11 mouse cellular contexts compared by ENCODE assay signal in the genomic region with DNA sequence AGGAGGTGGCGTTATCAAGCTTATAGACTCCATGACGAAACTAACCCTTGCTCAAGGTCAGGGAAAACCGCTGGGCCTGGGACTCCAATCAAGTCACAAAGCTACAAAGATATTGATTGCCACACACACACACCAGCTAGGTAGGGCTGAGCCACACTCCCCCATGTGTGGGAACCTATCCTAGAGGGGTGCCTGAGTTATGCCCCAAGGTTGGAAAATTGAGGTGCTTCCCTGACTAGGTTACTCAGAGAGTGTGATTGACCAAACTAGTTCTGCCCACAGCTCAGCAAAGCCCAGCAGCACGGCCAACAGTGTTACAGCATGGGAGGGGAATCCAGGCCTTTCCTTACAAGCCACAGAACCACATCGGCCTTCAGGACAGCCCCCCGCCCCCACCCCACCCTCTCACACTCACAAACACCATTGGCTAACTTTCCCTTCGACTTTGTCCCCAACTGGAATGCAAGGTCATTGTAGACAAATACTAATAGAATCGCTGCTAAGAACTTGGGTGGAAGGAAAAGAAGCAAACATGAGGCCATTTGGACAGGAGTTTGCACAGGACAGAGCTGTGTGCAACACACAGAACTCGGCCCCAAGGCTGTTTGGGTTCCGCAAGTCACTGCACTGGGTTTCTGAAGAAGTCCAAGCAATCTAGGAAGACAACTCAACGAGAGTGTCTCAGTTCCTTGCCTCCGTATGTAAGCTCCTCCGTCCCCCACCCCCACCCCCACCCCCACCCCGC. TPM values are rescaled to one million over a fixed set of nuclear protein-coding genes. Genes with fewer than 3 reads are reported as not detected.
A peak's percentile ranks its signal among the peaks of the same experiment; 100 is the strongest.
DNase-seq lines count a peak whose midpoint lies in the region; ATAC-seq and TF ChIP-seq lines count a peak whose summit lies in the region.
"Had no signal": no experiment of that assay in that cellular context is flagged by ENCODE, and none has a peak within 500 bp of the region (broad histone marks: within the 10 kb centered on the region; RNA-seq: fewer than 3 reads in every experiment).

No protein-coding gene starts in this region.

- H3K27me3 ChIP-seq in kidney, adult 2 months (replicated peaks; ENCODE audit: control insufficient read depth, insufficient read depth, low read length): no peaks in the 10 kb centered on the region
- peaks cover 13% of the 10 kb centered on the region for H3K27me3 ChIP-seq in intestine, embryonic 14.5 days (replicated peaks; ENCODE audit: control insufficient read depth, insufficient read depth, low read length)
- H3K27me3 ChIP-seq in stomach, embryonic 14.5 days (ENCODE audit: control insufficient read depth, insufficient read depth, low read length): no peaks in the 10 kb centered on the region

- WGBS in kidney, adult 2 months: 47% methylated on average over 14 of the region's 14 CpGs
- WGBS in intestine, embryonic 14.5 days: 49% methylated on average over 14 of the region's 14 CpGs
- 57% methylated on average over 14 of the region's 14 CpGs for WGBS in stomach, embryonic 14.5 days

- TF ChIP-seq CTCF in kidney, adult 2 months (conservative IDR thresholded peaks at IDR 0.05; ENCODE audit: insufficient read depth, insufficient read length, low read depth, low read length): no peak
- TF ChIP-seq CTCF in left cerebral cortex, adult 2 months (IDR thresholded peaks at IDR 0.05): no peak

- H3K9ac ChIP-seq in intestine, embryonic 14.5 days (ENCODE audit: low read length): no peak overlapping the region
- H3K9ac ChIP-seq in stomach, embryonic 14.5 days (replicated peaks; ENCODE audit: low read depth, low read length): no peak overlapping the region
- H3K9ac ChIP-seq: heart, embryonic 12.5 days had no signal

- H3K36me3 ChIP-seq in kidney, adult 2 months (ENCODE audit: control insufficient read depth, insufficient read depth, low read length): no peaks in the 10 kb centered on the region
- H3K36me3 ChIP-seq in intestine, embryonic 14.5 days (ENCODE audit: control insufficient read depth, insufficient read depth, low read length): no peaks in the 10 kb centered on the region
- no peaks in the 10 kb centered on the region for H3K36me3 ChIP-seq in stomach, embryonic 14.5 days (ENCODE audit: control insufficient read depth, insufficient read depth, low read length)
- H3K36me3 ChIP-seq: G1E; heart, embryonic 12.5 days had no signal

- peak overlapping the region; percentile 93 for H3K27ac ChIP-seq in kidney, adult 2 months (ENCODE audit: insufficient read depth, low read depth, low read length)
- peak overlapping the region; percentile 18 for H3K27ac ChIP-seq in intestine, embryonic 14.5 days (ENCODE audit: low read depth)
- peak overlapping the region; percentile 85 for H3K27ac ChIP-seq in stomach, embryonic 14.5 days (ENCODE audit: low read length)
- H3K27ac ChIP-seq in left cerebral cortex, adult 2 months: no peak overlapping the region

- H3K4me1 ChIP-seq in kidney, adult 2 months (ENCODE audit: control insufficient read depth, insufficient read depth, low read length): 0 out of 2 replicates have a peak, but pooled peaks cover 2% of the 10 kb centered on the region
- H3K4me1 ChIP-seq in intestine, embryonic 14.5 days (replicated peaks; ENCODE audit: control insufficient read depth, insufficient read depth, low read length): peaks cover 9% of the 10 kb centered on the region
- peaks cover 15% of the 10 kb centered on the region for H3K4me1 ChIP-seq in stomach, embryonic 14.5 days (ENCODE audit: control insufficient read depth, insufficient read depth, low read length)

- no peak overlapping the region for H3K4me3 ChIP-seq in kidney, adult 2 months (ENCODE audit: insufficient read depth, low read depth, low read length)
- H3K4me3 ChIP-seq in intestine, embryonic 14.5 days (ENCODE audit: low read depth, low read length): no peak overlapping the region
- no peak overlapping the region for H3K4me3 ChIP-seq in stomach, embryonic 14.5 days (ENCODE audit: low read depth, low read length)
- no peak overlapping the region for H3K4me3 ChIP-seq in left cerebral cortex, adult 2 months
- H3K4me3 ChIP-seq: heart, embryonic 12.5 days had no signal

- intact Hi-C loops in left cerebral cortex, adult 2 months (cut with DNase I): no loop called here
- intact Hi-C loops in left cerebral cortex, postnatal 25 days (cut with DNase I): no loop called here

- no peaks in the 10 kb centered on the region for H3K9me3 ChIP-seq in intestine, embryonic 14.5 days (ENCODE audit: control insufficient read depth, low read length)
- H3K9me3 ChIP-seq in stomach, embryonic 14.5 days (ENCODE audit: control insufficient read depth, low read depth, low read length): no peaks in the 10 kb centered on the region
- H3K9me3 ChIP-seq: G1E; heart, embryonic 12.5 days had no signal

- ATAC-seq in intestine, embryonic 14.5 days (replicated peaks; ENCODE audit: low FRiP score, low TSS enrichment, low read depth): 0 out of 2 replicates have a peak, but pooled peaks have one; percentile 9
- ATAC-seq in stomach, embryonic 14.5 days (ENCODE audit: insufficient number of reproducible peaks, insufficient read depth, low FRiP score, low read depth): peak; percentile 40; the same call in 1 of the 2 replicates

- H3K4me2 ChIP-seq in intestine, embryonic 14.5 days (ENCODE audit: low read length): peak overlapping the region; percentile 18; the same call in 1 of the 2 replicates
- no peak overlapping the region for H3K4me2 ChIP-seq in stomach, embryonic 14.5 days (replicated peaks; ENCODE audit: low read depth, low read length)
- H3K4me2 ChIP-seq: heart, embryonic 12.5 days had no signal

- no peak for TF ChIP-seq POLR2A in kidney, adult 2 months (IDR thresholded peaks at IDR 0.05; ENCODE audit: low read depth, low read length)

- peak; percentile 64 for DNase-seq in kidney, adult 2 months
- DNase-seq in kidney, postnatal 10 days: no peak
- peak; percentile 56 for DNase-seq in intestine, embryonic 14.5 days (ENCODE audit: low spot score)
- peak; percentile 34 to 72 for DNase-seq in kidney, postnatal 25 days
- no peak for DNase-seq in left cerebral cortex, adult 2 months (ENCODE audit: extremely low spot score in 1 of 2, low spot score in 2 of 2)
- DNase-seq in left cerebral cortex, postnatal 25 days (ENCODE audit: low spot score in 2 of 2): no peak
- DNase-seq: cerebellum, adult 11 months; thymus, postnatal 25 days had no signal

RNA-seq across cellular contexts. Expression of a gene that starts 4.7 kb away (rescaled TPM):
- 14.0 and 18.1 TPM in 2 replicates for polyA plus RNA-seq in kidney, adult 2 months (2012; rRNA removed)
- polyA plus RNA-seq in intestine, embryonic 14.5 days (2014; fragmentation: Nextera tagmentation; extraction: Ambion mirVana): 1.4 and 1.6 TPM in 2 replicates
- 1.3 and 1.5 TPM in 2 replicates for polyA plus RNA-seq in stomach, embryonic 14.5 days (2014; fragmentation: Nextera tagmentation; extraction: Ambion mirVana)
- 10 to 100 TPM; 11.4 to 13.5 TPM for total RNA-seq in left cerebral cortex, adult 2 months (2021)
- total RNA-seq in left cerebral cortex, postnatal 25 days (2021): 10 to 100 TPM in 1 of 2 experiments, 1 to 10 TPM in 1; 9.5 to 10.8 TPM
- polyA plus RNA-seq: G1E had no signal

RNA-seq across cellular contexts. Expression of a gene that starts 14.2 kb away (rescaled TPM):
- polyA plus RNA-seq in kidney, adult 2 months (2012; rRNA removed): not detected in 2 replicates
- polyA plus RNA-seq in intestine, embryonic 14.5 days (2014; fragmentation: Nextera tagmentation; extraction: Ambion mirVana): not detected in 2 replicates
- polyA plus RNA-seq in stomach, embryonic 14.5 days (2014; fragmentation: Nextera tagmentation; extraction: Ambion mirVana): not detected in 2 replicates
- 1 to 10 TPM; 1.4 to 2.7 TPM for total RNA-seq in left cerebral cortex, adult 2 months (2021)
- under 1 TPM; 0.62 to 0.96 TPM for total RNA-seq in left cerebral cortex, postnatal 25 days (2021)
- total RNA-seq: G1E had no signal
- polyA plus RNA-seq: G1E; heart, embryonic 12.5 days had no signal

RNA-seq across cellular contexts. Expression of a gene that starts 16.0 kb away (rescaled TPM):
- polyA plus RNA-seq in kidney, adult 2 months (2012; rRNA removed): 18.0 and 21.0 TPM in 2 replicates
- polyA plus RNA-seq in intestine, embryonic 14.5 days (2014; fragmentation: Nextera tagmentation; extraction: Ambion mirVana): 11.3 and 14.2 TPM in 2 replicates
- 11.5 and 13.3 TPM in 2 replicates for polyA plus RNA-seq in stomach, embryonic 14.5 days (2014; fragmentation: Nextera tagmentation; extraction: Ambion mirVana)
- total RNA-seq in left cerebral cortex, adult 2 months (2021): 10 to 100 TPM; 15.9 to 17.9 TPM
- total RNA-seq in left cerebral cortex, postnatal 25 days (2021): 10 to 100 TPM; 14.5 to 17.4 TPM

RNA-seq across cellular contexts. Expression of a gene that starts 25.8 kb away (rescaled TPM):
- 0.34 and 0.42 TPM in 2 replicates for polyA plus RNA-seq in kidney, adult 2 months (2012; rRNA removed)
- polyA plus RNA-seq in intestine, embryonic 14.5 days (2014; fragmentation: Nextera tagmentation; extraction: Ambion mirVana): not detected in 2 replicates
- polyA plus RNA-seq in stomach, embryonic 14.5 days (2014; fragmentation: Nextera tagmentation; extraction: Ambion mirVana): not detected in 2 replicates
- 10 to 100 TPM; 37.4 to 40.0 TPM for total RNA-seq in left cerebral cortex, adult 2 months (2021)
- 10 to 100 TPM; 41.0 to 42.0 TPM for total RNA-seq in left cerebral cortex, postnatal 25 days (2021)
- polyA plus RNA-seq: G1E had no signal

RNA-seq across cellular contexts. Expression of a gene that starts 29.0 kb away (rescaled TPM):
- polyA plus RNA-seq in kidney, adult 2 months (2012; rRNA removed): 0.04 and 0.05 TPM in 2 replicates
- polyA plus RNA-seq in intestine, embryonic 14.5 days (2014; fragmentation: Nextera tagmentation; extraction: Ambion mirVana): 0.14 TPM in 1 of 2 replicates, not detected in the other
- 0.10 TPM in 1 of 2 replicates, not detected in the other for polyA plus RNA-seq in stomach, embryonic 14.5 days (2014; fragmentation: Nextera tagmentation; extraction: Ambion mirVana)
- under 1 TPM; 0.36 to 0.44 TPM for total RNA-seq in left cerebral cortex, adult 2 months (2021)
- total RNA-seq in left cerebral cortex, postnatal 25 days (2021): under 1 TPM; 0.18 to 0.28 TPM
- polyA plus RNA-seq: G1E had no signal

Comparison
In these comparisons a context has a peak if more than half of its experiments do, and no peak if none do; other contexts are left out.
1. DNase-seq: peak in kidney, adult 2 months (single experiment), intestine, embryonic 14.5 days (single experiment) and kidney, postnatal 25 days (2 of 2); none in kidney, postnatal 10 days (single experiment), left cerebral cortex, adult 2 months (0 of 2) and left cerebral cortex, postnatal 25 days (0 of 2).